Mouse (Mus musculus): Measurements from ENCODE around the gene Casq2.

GRCm38 (mm10) chr3:102062671-102063010 is 23.6 kb upstream of the Casq2 start:
- no peak for TF ChIP-seq CTCF (IDR thresholded peaks at IDR 0.05; ENCODE audit: low read depth)
- no peak for TF ChIP-seq EP300 (IDR thresholded peaks at IDR 0.05; ENCODE audit: low read depth)

Measured in liver, postnatal 0 days (tissue).